Mouse (Mus musculus) ZHBTc4 (cell line): ENCODE data around the gene Cdc7.

ENCODE experiments used
- DNase-seq: peaks from one replicate; pipeline ENCODE4 v3.0.0-alpha.2; 2011; ENCODE audit warnings: low read depth, low spot score

Gene Cdc7

DNA sequence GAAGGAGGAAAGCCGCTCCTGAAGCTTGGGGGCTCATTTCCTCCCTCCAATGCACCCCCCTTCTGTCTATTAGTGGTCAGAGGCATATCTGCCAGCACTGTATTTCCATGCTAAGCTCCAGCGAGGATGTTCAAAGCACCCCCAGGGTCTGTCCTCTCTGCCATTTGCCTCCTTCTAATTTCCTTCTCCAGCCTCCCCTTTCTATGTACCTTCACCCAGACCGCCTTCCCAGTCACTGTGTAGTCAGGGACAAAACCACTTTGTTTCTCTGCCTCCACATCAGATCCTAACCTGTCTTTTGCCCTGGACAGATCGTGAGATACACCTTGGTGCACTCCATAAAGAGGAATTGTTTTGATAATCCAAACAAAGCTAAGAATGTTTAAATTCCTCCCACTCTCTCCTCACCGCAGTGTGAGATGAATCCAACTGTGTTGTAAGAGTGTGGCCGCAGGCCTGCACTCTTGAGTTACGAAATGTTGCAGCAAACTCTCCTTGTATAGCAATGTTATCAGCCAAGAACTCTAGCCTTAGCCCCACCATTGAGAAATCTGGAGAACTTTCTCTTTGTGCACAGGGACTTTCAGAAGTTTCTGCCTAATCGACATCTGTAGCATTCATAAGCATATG, 27.3 kb downstream of the Cdc7 start:
- DNase-seq = no peak

DNA sequence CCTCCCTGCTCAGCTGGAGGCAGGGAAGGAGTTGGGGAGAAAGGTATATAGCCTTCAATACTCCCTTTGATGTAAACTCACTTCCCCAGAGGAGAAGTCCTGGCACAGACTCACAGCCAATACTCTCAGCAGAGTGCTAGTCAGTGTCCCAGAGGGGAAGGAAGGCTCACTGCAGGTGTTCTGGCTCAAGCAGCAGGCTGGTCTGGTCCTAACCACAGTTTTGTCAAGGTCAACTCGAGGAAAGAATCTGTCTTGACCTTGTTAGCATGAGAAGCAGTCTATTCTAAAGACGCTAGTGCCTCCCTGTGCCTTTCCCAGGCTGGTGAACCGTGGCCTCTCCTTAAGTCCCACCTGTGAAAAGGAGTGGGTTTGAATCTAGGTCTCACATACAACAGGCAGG, 30.6 kb downstream of the Cdc7 start:
- peak; percentile 76 for DNase-seq

DNA sequence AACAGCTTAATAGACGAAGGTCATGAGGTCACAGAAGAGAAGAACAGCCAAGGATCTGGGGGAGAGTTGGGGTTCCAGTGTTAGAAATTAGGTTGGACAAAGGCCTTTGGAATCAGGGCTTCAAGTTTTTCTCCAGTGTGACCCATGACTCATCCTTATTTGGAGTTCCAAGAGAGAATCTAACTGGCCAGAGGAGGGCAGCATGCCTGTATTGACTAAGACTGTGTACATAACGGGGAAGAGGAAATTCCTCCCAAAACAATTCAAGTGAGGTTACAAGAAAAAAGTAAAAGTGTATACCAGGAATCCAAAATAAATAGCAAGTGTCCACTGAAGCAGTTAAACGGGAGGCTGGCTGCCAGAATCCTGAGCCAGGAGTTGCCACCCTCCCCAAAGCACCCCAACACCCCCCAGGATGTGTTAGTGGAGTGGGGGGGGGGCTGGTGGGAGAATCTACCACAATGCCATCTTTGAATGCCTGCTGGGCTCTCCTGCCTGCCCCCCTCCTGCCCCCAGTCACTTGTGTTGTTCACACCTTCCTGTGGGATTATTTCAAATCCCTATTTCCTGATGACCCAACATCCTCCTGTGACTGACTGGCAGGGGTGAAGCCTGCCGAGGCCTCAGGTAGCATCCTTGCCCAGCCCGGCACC, 31.9 kb downstream of the Cdc7 start:
- DNase-seq = peak; percentile 44

DNA sequence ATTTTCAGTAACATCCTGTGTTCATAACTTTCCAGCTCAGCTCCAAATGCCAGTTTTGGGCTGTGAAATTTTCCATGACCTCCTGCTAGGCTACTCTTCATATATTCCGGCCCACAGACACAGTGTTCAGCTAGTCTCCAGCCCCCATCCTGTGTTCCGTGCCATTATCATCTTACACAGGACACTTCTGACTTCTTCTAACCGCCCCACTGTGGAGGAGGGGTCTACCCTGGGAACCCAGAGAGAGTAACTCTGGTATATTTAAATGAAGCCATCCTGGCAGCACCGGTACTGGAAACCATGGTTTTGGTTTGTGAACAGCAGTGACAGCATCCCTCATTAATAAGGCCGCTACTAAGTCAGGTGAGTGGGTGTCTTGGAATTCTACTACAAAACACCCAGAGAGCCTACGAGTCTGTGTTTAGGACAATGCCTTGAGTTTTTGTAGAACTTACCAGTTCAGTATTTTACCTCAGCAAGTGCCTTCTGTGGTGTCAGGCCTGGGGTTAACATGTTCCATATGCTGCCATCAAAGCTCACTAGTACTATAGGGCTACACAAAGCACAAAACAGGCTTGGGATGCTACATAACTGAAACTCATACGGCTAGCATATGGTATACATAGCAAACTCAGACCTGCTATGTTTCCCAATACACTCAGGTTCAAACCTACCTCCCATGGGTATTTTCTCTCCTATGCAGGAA, 32.6 kb downstream of the Cdc7 start:
- no peak for DNase-seq

DNA sequence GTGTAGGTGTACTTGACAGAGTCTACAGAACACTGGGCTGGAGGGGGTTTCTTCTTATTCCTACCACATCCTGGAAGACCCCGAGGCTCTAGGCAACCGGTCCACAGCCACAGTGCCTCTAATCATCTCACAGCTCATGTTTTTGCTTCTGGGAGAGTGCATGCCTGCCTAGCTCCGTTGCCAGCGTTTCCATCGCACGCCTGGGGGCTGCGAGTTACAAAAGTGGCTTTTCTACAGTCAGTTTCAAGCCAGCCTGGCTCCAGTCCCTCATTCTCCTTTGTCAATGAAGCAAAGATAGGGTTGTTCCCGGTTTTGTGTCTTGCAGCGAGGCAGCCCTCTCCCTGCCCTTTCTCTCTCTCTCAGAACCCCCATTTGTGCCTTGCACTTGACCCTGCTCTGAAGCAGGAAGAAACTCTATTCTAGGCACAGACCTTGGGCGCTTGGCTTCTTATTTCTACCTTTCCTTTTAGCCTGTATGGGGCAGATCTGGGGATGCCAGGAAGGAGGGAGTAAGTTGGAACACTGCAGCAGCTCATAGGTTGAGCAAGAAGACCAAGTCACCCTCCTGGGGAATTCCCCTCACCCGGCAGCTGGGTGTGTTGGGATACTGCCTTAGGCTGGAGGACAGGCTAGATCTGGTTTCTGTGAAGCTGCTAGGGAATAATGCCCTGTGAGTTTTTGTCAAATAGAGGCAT, 37.4 kb downstream of the Cdc7 start:
- peak; percentile 79 for DNase-seq

DNA sequence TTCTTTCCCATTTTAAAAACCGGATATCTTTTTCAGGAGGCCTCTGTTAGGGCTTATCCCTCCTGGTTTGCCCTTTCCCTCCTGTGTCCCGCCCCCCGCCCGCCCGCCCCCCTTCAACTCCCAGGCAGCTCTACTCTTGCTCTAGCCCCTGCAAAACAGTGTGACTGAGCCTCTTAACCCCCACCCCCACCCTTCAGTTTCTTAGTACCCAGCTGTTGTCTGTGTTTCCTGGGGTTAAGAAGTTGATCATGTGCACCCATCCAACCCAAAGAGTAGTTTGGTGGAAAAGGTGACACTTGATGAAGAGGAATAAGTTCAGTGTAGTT, 37.9 kb downstream of the Cdc7 start:
- no peak for DNase-seq

DNA sequence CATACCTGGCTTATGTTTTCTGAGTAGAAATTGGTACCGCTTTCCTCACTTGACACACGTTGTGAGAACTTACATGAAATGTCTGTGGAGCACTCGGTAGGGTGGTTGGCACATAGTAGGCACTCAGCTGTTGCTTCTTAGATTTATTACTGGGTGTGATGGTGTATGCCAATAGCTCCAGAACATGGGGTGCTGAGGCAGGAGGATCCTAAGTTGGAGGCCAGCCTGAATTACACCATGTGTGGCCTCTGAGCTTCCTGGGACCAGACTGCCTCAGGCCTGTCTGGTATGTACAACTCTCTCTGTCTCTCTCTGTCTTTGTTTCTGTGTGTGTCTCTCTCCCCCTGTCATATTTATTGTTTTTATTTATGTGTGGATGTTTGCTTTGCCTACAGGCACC, 45.6 kb downstream of the Cdc7 start:
- DNase-seq = no peak

DNA sequence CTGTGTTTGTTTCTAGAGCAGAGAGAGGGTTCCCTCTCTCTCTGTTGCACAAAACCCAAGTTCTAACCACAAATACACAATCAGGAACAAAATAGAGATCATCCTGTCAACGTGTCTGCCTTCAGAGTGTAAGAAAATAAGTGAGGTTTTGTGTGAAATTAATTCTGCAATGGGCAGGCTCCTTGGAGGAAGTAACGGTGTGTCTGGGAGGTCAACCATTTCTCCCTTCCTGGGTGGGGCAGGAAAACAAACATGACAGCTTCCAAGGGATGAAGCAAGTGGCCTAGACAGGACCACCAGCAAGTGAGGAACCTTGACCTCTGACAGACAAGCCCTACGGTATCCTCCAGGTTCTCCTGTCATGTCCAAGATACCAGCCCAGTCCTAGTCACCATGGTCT, 46.2 kb downstream of the Cdc7 start:
- no peak for DNase-seq

DNA sequence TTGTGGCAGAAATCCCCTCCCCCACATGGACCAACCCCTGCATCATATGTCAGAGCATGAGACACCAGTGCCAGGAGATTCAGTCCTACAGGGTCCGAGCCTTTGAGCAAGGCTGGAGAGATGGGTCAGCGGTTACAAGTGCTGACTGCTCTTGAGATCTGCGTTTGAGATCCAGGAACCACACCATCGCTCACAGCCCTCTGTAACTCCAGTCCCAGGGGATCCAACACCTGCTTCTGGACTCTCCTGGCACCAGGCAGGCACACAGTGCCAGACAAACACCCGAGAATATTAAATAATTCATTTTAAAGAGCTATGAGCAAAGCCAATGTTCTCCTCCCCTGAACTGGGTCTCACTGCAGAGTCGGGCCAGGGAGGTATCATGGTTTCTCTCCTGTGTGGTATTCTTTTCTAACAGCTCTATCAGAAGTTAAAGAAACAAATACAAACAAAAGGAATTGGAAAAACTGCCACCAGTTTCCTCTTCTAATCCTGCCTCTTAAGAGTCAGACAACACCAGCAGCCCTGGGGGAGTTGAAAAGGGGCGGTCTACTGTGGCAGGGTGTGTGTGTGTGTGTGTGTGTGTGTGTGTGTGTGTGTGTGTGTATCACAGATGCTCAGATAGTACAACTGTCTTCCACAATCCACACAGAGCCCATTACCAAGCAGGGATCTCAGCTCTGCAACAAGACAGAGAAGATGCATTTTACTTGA, 47.4 kb downstream of the Cdc7 start:
- DNase-seq = no peak

DNA sequence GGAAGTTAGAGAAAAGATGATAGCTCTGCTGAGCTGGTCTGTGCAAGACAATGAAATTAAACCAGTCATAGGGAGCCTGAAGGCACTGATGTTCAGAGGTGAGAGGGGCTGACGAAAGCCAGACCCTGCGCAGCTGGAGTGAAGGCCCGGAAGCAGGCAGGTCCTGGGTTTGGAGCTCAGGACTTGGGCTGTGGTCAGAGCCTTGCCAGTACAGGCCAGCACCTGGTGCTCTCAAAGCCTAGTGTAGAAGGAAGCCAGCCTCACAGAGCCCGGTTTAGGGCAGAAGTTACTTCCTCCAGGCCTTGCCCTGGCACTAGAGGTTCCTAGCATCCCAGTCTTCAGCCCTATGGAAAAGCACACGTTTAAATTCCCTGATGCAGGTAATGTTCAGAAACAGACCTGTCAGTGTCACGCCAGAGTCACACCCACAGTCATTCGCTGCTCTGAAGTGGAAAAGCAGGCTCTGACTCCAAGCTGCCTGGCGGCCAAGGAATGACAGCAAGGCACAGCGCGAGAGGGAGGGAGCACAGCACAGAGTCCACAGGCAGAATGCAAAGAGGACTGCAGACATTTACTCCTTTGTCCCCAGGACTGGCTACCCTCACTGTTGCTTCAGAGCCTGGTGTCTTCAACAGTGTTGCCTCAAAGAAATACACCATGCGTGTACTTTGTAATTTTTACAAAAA, 48.1 kb downstream of the Cdc7 start:
- no peak for DNase-seq

DNA sequence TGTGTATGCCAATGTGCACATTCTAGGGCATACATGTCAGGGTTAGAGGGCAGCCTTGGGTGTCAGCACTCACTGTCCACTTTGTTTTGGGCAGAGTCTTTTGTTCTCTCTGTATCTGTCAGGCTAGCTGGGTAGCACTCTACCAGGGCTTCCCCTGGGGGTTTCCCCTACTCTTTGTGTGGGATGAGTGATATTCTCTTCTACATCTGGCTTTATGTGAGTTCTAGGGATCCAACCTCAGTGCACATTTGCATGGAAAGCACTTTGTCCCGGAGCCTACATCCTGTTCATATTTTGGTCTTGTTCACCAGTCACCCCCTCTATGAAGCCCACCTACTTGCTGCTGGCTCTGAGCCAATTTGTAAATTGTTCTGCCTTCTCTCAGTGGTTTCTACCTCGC, 49.3 kb downstream of the Cdc7 start:
- DNase-seq = no peak

DNA sequence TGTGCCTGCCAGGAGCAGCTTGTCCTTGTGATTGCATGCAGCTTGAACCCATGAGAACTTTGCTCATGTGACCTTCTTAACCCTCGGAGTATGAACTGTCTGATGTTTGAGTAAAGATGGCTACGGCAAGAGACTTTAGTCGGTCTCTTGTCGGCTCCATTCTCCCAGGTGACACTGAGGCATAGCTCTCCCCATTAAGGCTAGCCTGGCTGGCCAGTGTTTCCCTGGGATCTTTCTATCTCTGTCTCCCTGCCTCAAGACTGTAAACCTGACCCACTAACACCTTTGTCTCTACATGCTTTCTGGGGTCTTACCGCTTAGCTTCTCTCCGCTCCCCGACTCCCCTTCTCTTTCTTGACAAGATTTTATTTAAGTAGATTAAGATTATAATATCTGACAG, 50.0 kb downstream of the Cdc7 start:
- no peak for DNase-seq

DNA sequence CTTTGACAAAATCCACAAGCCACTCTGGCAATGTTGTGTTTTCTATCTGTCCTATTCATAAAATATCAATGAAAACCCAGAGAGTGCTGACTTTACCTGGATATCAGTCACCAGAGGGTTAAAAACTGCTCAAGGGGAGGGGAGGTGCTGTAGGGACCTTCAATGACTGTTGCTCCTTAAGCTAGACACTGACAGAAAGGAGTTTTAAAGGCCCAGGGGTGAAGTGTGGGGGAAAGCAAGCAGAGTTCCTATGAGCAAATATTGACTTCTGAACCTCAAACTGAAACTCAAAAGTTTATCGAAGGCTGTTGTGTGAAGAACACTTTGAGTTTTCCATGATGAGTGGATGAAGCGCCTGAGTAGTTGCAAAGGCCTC, 50.9 kb downstream of the Cdc7 start:
- DNase-seq = no peak

DNA sequence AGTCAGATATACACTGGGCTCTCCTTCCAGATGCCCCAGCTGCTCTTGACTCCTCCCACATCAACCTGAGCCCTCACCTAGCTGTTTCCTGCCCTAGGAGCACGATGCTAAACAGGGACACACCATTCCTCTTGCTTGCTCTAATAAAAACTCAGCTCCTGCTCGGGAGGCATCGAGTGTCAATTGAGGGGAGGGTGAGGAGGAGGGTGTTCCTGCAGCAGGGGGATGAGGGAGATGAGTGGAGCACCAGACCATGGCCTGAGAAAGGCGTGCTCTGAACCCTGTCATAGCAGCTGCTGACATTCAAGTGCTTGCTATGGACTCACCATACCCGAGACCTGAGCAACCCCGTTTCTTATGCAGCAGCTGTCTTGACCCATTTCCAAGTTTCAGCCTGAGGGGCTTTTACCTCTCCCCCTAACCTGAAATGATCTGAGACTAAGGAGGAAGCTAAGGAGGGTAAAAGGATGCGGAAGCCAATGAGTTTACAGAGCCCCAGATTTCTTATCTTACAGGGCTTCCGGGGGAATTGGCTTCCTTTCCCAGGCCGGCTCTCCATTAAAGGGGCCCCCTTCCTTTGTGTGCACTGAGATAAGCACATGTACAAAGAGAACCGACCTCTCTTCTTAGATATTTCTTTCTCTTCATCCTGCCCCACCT, 51.4 kb downstream of the Cdc7 start:
- DNase-seq = no peak

DNA sequence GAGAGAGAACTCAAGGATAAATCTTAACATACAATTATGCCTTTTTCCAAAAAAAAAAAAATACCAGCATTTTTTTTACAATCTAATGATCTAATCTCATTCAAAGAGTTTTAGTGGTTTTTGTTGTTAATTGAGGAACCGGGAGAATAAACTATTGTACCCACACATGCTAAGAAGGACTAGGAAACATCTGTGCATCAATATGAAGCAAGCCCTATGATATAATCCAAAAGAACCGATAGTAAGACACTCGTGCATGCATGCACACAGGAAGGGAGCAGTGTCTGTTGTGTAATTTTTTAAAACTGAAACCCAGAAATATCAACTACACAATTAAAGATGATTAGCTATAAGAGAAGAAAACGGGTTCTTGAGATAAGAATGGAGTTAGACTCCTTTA, 52.4 kb downstream of the Cdc7 start:
- no peak for DNase-seq

DNA sequence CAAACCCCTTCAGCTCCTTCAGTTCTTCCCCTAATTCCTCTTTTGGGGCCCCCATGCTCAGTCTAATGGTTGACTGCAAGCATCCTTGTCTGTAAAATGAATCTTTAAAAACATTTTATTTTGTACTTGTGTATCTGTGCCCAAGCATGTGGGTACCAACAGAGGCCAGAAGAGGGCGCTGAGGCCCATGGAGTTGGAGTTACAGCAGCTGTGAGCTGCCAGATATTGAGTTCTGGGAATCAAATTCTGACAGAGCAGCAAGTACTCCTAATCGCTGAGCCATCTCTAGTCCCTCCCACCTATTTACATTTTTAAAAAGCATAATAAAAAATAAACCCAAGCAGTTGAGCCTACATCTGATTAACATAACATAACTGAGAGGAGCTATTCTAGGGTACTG, 53.4 kb downstream of the Cdc7 start:
- DNase-seq = peak; percentile 72

DNA sequence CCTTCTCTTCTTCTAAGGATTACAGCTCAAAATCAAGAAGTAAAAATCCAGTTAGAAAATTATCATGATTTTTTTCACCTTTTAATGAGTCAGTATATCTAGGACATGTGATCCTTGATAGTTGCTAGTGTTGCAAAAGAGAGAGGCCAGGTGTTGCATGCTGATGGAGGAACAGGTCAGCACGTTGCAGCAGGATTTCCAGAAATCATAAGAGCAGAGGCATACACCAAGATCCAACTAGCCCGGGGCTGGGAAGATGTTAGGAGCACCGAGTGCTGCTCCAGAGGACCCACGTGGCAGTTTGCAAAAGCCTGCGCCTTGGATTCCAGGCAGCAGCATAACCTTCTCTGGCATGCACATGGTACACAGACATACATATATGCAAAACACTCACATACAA, 54.9 kb downstream of the Cdc7 start:
- DNase-seq = no peak

DNA sequence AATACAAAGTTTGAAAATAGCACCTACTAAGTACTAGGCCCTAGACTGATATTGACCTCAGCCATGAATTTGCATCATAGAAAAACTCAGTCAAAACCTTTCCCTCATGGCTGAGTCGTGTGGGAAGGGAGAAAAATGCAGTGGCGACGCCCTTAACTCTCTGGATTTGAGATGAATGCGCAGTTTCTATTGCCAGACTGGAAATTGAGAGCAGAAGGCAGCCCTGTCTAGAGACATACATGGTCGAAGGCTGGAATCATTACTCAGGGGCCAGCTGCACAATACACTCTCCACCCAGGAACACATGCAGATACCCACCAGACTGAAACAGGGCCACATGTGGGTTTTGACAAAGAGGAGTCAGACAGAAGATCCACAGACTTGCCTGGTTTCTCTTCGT, 55.8 kb downstream of the Cdc7 start:
- no peak for DNase-seq

DNA sequence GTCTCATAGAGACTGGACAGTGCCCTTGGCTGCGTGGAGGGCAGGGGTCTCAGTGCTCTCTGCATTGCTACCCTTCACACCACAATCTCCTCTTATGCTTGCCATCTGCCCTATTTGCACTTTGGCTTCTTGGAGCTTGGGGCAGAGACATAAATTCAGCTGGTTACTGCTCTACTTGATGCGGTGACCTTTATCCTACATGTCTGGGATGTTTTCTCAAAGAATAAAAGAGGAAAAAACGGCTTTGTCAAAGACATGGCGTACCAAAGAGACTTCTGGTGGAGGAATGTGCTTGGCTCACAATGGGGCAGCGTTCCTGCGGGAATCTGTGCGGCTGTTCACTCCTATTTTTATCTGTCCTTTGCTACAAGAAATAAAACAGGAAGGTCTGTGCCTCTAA, 56.2 kb downstream of the Cdc7 start:
- no peak for DNase-seq

DNA sequence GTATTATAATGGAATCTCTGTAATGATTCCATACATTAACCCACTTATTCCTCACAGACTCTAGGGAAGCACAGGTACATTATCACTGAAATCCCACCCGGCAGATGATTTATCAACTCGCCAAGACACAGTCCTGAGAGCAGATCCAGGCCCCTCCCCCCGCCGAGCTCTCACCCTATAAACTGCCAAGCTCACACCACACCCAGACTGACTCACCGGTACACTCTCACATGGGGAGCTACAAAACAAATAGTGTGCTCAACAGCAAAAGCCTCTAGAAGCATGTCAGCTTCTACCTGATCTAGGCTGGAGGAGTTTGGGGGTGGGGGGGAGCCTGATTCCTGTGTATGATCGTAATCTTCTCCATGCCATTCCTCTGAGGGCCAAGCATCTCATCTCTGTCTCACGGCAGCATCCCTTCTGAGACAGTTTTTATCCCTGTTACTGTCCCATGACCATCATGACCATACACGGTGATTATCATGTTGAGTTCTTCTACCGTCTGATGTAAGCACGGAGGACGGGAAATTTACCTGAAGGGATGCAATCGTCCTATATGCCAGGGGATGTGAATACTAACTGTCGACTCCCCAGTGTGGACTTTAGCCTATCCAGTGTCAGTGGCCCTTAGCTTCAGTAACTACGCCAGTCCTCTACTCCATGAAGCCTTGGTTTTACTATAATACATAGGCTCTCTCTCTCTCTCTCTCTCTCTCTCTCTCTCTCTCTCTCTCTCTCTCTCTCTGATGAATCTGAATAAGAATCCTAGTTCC, 57.4 kb downstream of the Cdc7 start:
- DNase-seq = peak; percentile 35
